Mouse (Mus musculus): Measurements from ENCODE around the gene Tars2. TPM values are rescaled to one million over a fixed set of nuclear protein-coding genes. Genes with fewer than 3 reads are reported as not detected.
A peak's percentile ranks its signal among the peaks of the same experiment; 100 is the strongest.

The Tars2 gene
- total RNA-seq, 2 experiments from 2014 or later: 29.0 to 29.6 TPM

GRCm38 (mm10) chr3:95739353-95740104, 20.5 kb downstream of the Tars2 start, which contains the start of gene Ecm1:
Gene Ecm1, minus strand, starts transcription at chr3:95739569.
- intact Hi-C loops (cut with DNase I; ENCODE audit: low total_unique reads): no loop called here
- DNase-seq: peak; percentile 39

- intact Hi-C loops (cut with DNase I; ENCODE audit: low total_unique reads): no loop called here
- DNase-seq: no peak
Observed at GRCm38 (mm10) chr3:95735071-95735670, 24.8 kb downstream of the Tars2 start.

- intact Hi-C loops (cut with DNase I; ENCODE audit: low total_unique reads): no loop called here
- peak; percentile 61 for DNase-seq
Observed at GRCm38 (mm10) chr3:95734092-95734702, 25.8 kb downstream of the Tars2 start.

GRCm38 (mm10) chr3:95732744-95733521, 27.1 kb downstream of the Tars2 start:
- no peak for DNase-seq
- intact Hi-C loops (cut with DNase I; ENCODE audit: low total_unique reads): no loop called here

- intact Hi-C loops (cut with DNase I; ENCODE audit: low total_unique reads): no loop called here
- no peak for DNase-seq
Observed at GRCm38 (mm10) chr3:95732297-95732696, 27.7 kb downstream of the Tars2 start.

- no peak for DNase-seq
- intact Hi-C loops (cut with DNase I; ENCODE audit: low total_unique reads): no loop called here
Observed at GRCm38 (mm10) chr3:95731802-95732201, 28.2 kb downstream of the Tars2 start.

GRCm38 (mm10) chr3:95730431-95730830, 29.6 kb downstream of the Tars2 start:
- no peak for DNase-seq
- intact Hi-C loops (cut with DNase I; ENCODE audit: low total_unique reads): no loop called here

- DNase-seq: no peak
Observed at GRCm38 (mm10) chr3:95728906-95729305, 31.1 kb downstream of the Tars2 start.

GRCm38 (mm10) chr3:95726696-95727358, 33.2 kb downstream of the Tars2 start:
- DNase-seq: no peak
- intact Hi-C loops (cut with DNase I; ENCODE audit: low total_unique reads): no loop called here

More at GRCm38 (mm10) chr3:95728906-95729305, 31.1 kb downstream of the Tars2 start:
- intact Hi-C loops (cut with DNase I; ENCODE audit: low total_unique reads): no loop called here

- intact Hi-C loops (cut with DNase I; ENCODE audit: low total_unique reads): no loop called here
Observed at GRCm38 (mm10) chr3:95725863-95726262, 34.1 kb downstream of the Tars2 start.

GRCm38 (mm10) chr3:95722386-95722785, 37.6 kb downstream of the Tars2 start:
- no peak for DNase-seq
- intact Hi-C loops (cut with DNase I; ENCODE audit: low total_unique reads): no loop called here

More at GRCm38 (mm10) chr3:95725863-95726262, 34.1 kb downstream of the Tars2 start:
- DNase-seq: no peak

GRCm38 (mm10) chr3:95718153-95718552, 41.9 kb downstream of the Tars2 start:
- intact Hi-C loops (cut with DNase I; ENCODE audit: low total_unique reads): no loop called here

GRCm38 (mm10) chr3:95716075-95716474, 43.9 kb downstream of the Tars2 start:
- intact Hi-C loops (cut with DNase I; ENCODE audit: low total_unique reads): no loop called here
- DNase-seq: no peak

More at GRCm38 (mm10) chr3:95718153-95718552, 41.9 kb downstream of the Tars2 start:
- DNase-seq: no peak

GRCm38 (mm10) chr3:95709967-95710366, 50.0 kb downstream of the Tars2 start:
- no peak for DNase-seq
- intact Hi-C loops (cut with DNase I; ENCODE audit: low total_unique reads): loop anchor here (10.0 kb wide), 1 partner anchor 185 kb away; the partner anchor contains the start of gene Ctss

GRCm38 (mm10) chr3:95709044-95709443, 51.0 kb downstream of the Tars2 start:
- no peak for DNase-seq
- intact Hi-C loops (cut with DNase I; ENCODE audit: low total_unique reads): loop anchor here (10.0 kb wide), 1 partner anchor 184 kb away; the partner anchor contains the start of gene Ctss

- intact Hi-C loops (cut with DNase I; ENCODE audit: low total_unique reads): loop anchor here (10.0 kb wide), 1 partner anchor 183 kb away; the partner anchor contains the start of gene Ctss
- no peak for DNase-seq
Observed at GRCm38 (mm10) chr3:95707497-95707896, 52.5 kb downstream of the Tars2 start.

- DNase-seq: no peak
- intact Hi-C loops (cut with DNase I; ENCODE audit: low total_unique reads): loop anchor here (10.0 kb wide), 1 partner anchor 181 kb away; the partner anchor contains the start of gene Ctss
Observed at GRCm38 (mm10) chr3:95706273-95706672, 53.7 kb downstream of the Tars2 start.

GRCm38 (mm10) chr3:95704612-95705011, 55.4 kb downstream of the Tars2 start:
- no peak for DNase-seq
- intact Hi-C loops (cut with DNase I; ENCODE audit: low total_unique reads): loop anchor here (10.0 kb wide), 1 partner anchor 180 kb away; the partner anchor contains the start of gene Ctss

GRCm38 (mm10) chr3:95703276-95703675, 56.7 kb downstream of the Tars2 start:
- intact Hi-C loops (cut with DNase I; ENCODE audit: low total_unique reads): loop anchor here (10.0 kb wide), 1 partner anchor 178 kb away; the partner anchor contains the start of gene Ctss

More at GRCm38 (mm10) chr3:95703276-95703675, 56.7 kb downstream of the Tars2 start:
- no peak for DNase-seq
